Mouse (Mus musculus): Measurements from ENCODE around the gene Gm21366.
"Not testable (repeated sequence)": the region's sequence is repeated elsewhere in the genome, so short reads cannot be mapped to it uniquely, and the experiment has no call there.

Gene Gm21366

DNA sequence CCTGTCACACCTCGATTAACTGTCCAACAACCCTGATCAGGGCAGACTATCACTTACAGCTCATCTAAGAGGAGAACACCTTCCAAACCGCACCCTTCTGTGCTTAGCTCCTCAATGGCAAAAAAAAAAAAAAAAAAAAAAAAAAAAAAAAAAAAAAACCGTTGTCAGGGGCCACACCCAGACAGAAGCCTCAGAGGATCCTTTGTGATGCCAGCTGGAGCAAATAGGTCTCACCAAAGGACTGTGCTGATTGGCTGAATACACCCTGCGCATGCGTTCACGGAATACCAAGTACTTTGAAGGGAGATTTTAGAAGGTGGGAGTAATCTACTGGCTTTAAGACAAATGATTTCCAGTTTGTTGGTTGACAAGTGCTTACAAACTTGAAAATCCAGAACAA, at the start of gene Gm21366:
TSS of gene Gm21366 (minus strand) at position 101 of the 400 bp plus-strand sequence.
- DNase-seq (ENCODE audit: low spot score), result not testable (repeated sequence)

All from adipocyte (in vitro differentiated cells).